Mouse (Mus musculus) kidney, postnatal 4 days (tissue): ENCODE measurements around the gene Rabgap1l.
A peak's percentile ranks its signal among the peaks of the same experiment; 100 is the strongest.

Source experiments
- DNase-seq, 2 experiments: peaks; one replicate each; pipeline ENCODE4 v3.0.0; 2021; ENCODE audit warnings: mixed read lengths in 2 of 2

The Rabgap1l gene

GRCm38 (mm10) chr1:160275248-160275647 lies 517.8 kb downstream of the Rabgap1l start:
- no peak for DNase-seq

GRCm38 (mm10) chr1:160273133-160273743 lies 519.8 kb downstream of the Rabgap1l start:
- DNase-seq = no peak

DNA sequence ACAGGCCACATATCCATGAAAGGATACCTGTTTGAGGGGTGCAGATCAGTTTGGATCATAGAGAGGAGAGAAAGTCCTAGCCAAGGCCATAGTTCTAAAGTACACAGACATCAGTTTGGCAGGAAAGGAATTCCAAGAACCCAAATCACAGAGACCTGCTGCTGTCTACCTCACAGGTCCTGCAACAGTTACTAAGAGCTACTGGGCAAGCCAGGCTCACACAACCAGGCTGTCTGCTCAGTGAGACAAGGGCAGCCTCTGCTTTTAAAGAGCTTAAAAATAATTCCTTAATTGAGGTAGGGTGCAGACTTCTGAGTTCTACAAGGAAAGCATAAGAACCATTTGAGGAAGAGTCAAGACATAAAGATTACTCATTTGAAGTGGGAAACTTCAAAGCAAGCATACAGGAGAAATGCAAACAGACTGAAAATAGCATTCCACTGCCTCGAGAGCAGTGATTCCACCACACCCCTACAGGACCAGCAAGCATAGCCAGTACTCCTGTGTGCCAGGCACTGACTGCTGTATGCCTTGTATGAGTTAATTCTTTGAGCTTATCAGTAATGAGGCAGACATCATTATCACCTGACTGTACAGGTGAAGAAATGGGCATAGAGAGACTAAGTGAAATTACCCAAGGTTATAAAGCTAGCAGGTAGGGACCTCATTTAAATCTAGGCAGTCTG lies 521.6 kb downstream of the Rabgap1l start:
- no peak for DNase-seq

DNA sequence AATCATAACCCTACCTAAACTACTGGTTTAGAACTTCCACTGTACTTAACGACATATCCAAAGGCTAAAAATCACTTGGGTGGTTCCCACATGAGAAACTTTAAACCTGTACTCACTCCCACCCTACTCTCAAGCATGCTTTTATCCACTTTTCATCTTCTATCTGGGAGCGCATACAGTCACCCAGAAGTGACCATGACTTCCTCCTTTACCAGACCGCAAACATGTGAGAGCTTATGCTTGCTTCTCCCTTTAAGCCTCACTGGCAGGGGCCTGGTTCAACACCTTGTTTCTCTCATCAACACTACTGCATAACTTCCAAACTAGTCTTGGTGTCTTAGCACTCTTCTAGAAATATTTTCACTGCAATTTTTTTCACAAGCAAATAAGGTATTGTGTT lies 524.7 kb downstream of the Rabgap1l start:
- DNase-seq = no peak

- no peak for DNase-seq
Observed at GRCm38 (mm10) chr1:160263630-160264346, 529.2 kb downstream of the Rabgap1l start.

- DNase-seq = no peak
Observed at GRCm38 (mm10) chr1:160263053-160263452, 530.0 kb downstream of the Rabgap1l start.

DNA sequence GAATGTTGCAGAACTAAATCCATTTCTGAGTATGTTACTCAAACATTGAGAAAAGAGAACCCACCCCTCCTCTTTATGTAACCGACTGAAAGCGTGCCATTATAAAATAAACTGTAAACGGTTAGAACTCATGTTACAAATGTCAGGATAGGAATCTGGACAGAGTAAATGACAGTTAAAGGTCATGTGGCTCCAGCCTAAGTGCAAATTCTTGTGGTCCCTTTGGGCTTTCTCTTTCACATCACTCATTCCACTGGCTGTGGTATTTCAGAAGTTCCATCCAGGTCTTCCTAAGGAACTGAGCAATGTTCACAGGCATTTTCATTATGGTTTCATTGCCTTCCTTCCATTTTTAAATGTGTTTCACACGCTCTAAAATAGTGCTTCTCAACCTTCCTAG lies 530.6 kb downstream of the Rabgap1l start:
- DNase-seq = no peak

- no peak for DNase-seq
Observed at GRCm38 (mm10) chr1:160261849-160262248, 531.2 kb downstream of the Rabgap1l start.

- DNase-seq = no peak
Observed at GRCm38 (mm10) chr1:160260605-160261004, 532.4 kb downstream of the Rabgap1l start.

DNA sequence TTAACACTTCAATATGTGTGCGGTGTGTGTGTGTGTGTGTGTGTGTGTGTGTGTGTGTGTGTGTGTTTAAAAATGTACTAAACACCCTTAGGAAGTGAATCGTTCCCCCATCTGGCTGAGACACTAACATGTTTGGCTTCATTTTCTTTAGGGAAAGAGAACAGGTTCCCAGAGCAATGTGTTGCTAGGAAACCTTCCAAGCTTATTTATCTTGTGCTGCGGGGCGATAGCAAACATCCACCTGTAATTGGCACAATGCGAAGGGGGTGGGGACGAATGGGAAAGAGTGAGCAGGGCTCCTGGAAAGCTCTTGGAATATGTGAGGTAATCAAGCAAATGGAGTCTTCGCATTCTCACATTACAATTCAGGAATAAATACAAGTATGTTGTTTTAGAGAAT lies 533.1 kb downstream of the Rabgap1l start:
- peak; percentile 20 to 33 for DNase-seq

GRCm38 (mm10) chr1:160253108-160253507 lies 539.9 kb downstream of the Rabgap1l start:
- no peak for DNase-seq

GRCm38 (mm10) chr1:160251388-160252007 lies 541.5 kb downstream of the Rabgap1l start:
- DNase-seq = no peak

DNA sequence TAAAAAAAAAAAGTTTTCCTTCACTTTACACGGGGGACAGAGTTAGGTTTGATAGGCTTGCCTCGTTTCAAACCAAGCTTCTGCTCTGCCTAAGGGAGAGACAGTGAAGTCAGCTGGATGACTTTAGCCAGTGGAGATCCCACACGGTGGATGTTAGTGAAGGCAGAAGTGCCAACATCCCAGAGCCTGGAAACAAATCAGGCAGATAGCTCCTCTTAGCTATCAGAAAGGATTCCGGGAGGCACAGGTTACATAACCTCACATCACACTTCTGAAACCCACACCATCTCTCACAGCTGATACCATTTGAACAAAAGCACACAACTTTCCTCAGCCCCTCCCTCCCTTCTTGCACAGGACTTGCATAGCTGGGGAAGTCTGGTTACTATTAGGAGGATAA lies 542.2 kb downstream of the Rabgap1l start:
- no peak for DNase-seq

DNA sequence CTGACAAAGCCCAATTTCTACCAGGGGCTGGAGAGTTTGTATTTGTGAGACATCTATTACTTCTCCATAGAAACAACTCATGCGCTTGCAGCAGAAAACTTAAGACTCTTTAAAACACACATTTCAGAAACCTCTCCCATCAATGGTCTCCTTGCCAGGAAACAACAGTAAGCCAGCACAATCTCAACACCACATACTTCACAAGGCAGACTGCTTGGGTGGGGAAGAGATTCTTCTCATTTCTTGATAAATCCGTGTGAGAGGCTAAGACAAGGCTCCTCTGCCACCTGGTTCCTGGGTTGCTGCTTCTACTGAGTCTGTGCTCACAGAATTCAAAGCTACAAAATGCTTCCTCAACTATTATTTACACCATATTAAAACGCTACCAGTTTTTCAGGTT lies 543.2 kb downstream of the Rabgap1l start:
- DNase-seq = no peak

DNA sequence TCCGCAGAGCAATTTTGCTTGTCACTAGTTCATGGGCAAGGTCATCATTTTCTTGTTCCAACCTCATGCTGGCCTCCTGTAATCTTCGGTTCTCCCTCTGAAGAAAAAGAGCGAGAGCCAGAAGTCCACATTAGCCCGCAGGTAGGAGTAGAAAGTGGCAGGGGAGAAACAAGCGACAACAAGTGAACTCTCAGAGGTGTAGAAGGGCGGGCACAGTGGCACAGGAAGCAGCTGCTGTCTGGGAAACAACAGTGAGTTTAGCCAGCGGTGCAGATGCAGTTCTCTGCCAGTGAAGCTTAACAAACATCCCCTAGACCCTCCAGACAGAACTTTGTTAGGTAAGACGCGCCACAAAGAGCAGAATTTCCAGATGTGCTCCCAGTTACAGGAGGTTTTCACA lies 545.5 kb downstream of the Rabgap1l start:
- no peak for DNase-seq

DNA sequence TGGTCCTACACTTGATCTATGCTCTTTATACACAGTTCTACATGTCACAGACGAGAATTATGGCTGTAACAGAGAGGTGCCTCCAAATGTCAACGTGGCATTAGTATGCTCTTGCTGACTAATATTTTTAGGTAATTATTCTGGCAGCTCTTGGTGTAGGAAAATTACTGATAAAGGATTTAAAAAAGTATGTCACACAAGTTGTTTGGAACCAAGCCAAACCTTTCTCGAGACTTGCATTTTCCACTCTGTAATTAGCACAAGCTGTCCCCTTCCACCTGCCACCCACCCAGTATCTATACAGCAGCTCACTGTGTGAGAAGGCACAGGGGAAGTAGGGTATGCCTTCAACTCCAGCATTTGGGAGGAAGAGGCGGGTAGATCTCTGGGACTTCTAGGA lies 546.2 kb downstream of the Rabgap1l start:
- DNase-seq = no peak

GRCm38 (mm10) chr1:160245954-160246353 lies 547.1 kb downstream of the Rabgap1l start:
- no peak for DNase-seq

- no peak for DNase-seq
Observed at GRCm38 (mm10) chr1:160244689-160245088, 548.3 kb downstream of the Rabgap1l start.

GRCm38 (mm10) chr1:160240091-160240490 lies 552.9 kb downstream of the Rabgap1l start:
- no peak for DNase-seq

DNA sequence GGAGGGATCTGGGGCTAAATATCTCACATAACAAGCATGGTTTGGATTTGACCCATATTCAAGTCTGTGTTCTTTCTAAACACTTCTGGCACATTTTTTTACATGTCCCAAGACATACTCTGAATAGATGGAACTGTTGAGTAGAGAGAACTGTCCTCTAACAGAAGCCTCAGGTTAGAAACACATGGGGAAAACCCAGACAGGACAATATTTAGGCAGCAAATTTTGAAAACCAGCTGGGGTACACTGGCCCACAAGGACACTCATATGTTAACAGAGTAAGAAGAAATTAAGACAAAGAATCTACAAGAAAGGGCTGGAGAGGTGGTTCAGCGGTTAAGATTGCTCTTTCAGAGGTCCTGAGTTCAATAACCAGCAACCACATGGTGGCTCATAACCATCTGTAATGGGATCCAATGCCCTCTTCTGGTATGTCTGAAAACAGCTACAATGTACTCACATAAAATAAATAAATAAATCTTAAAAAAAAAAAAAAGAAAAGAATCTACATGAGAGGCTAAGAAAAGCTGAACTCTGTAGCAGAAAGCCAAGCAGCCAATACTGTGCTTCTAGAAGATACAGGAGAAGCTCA lies 554.1 kb downstream of the Rabgap1l start:
- DNase-seq = no peak

GRCm38 (mm10) chr1:160237981-160238380 lies 555.0 kb downstream of the Rabgap1l start:
- DNase-seq = no peak

- peak in 1 of 2 experiments; percentile 12 for DNase-seq
Observed at GRCm38 (mm10) chr1:160233921-160234320, 559.1 kb downstream of the Rabgap1l start.

DNA sequence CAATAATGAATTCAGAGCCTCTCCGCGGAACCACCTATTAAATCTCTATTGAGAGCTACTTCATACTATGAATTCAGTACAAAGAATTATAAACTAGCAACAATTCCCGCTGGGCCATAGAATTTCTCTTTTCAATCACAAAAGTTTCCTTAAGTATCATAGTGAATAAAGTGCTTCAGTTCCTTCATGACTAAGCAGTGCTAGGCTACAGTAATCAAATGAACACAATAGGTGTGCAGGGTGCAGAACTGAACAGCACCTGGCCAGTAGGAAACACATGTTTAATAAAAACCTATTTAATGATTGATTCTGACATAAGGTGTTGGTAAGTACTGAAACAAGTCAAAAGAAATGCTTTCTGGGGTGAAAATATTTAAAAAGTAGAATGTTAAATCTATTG lies 560.9 kb downstream of the Rabgap1l start:
- DNase-seq = no peak
